8 mouse cellular contexts compared by ENCODE assay signal in the genomic region with DNA sequence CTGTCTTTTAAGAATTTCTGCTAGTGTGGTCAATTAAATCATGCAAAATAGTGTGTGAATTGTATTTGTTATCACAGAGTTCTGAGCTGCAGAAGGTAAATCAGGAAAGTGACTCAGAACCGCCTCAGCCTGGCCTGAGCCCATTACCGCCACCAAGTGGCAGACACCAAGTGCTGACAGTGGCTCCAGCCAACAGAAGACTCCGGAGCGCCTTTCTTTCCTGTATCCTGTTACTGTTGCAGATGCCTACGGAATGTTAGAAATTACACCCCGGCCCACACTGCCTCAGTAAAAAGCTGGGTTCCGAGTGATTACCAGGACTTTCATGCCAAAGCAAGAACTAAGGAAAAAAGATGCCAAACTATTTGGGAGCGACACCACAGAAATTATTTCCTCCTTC. TPM values are rescaled to one million over a fixed set of nuclear protein-coding genes. Genes with fewer than 3 reads are reported as not detected.
DNase-seq lines count a peak whose midpoint lies in the region; ATAC-seq and TF ChIP-seq lines count a peak whose summit lies in the region.

No protein-coding gene starts in this region.

- H3K79me3 ChIP-seq in C2C12 (ENCODE audit: low read depth), result no peaks in the 10 kb centered on the region

- peak; percentile 84 for DNase-seq in brain, embryonic 14.5 days (ENCODE audit: low read depth)
- DNase-seq in forebrain, embryonic 11.5 days (ENCODE audit: low spot score), result peak; percentile 77
- peak; percentile 80 for DNase-seq in limb, embryonic 14.5 days (ENCODE audit: low spot score)
- DNase-seq in natural killer cell, adult 2 months (ENCODE audit: low spot score in 2 of 2), result peak; percentile 16 to 50

- H3K4me3 ChIP-seq in C2C12 (ENCODE audit: insufficient read depth, poor library complexity, severe bottlenecking), result no peak overlapping the region
- H3K4me3 ChIP-seq in forebrain, embryonic 11.5 days (ENCODE audit: low read depth, low read length), result no peak overlapping the region
- no peak overlapping the region for H3K4me3 ChIP-seq in heart, embryonic 14.5 days (ENCODE audit: control insufficient read depth in 1 of 2, insufficient read depth in 1 of 2, low read depth in 1 of 2, low read length in 2 of 2)
- peak overlapping the region; percentile 20 for H3K4me3 ChIP-seq in kidney, embryonic 16.5 days (ENCODE audit: low read length)
- H3K4me3 ChIP-seq in limb, embryonic 14.5 days (replicated peaks; ENCODE audit: low read length), result 0 out of 2 replicates have a peak overlapping the region, but pooled peaks have one; percentile 1
- H3K4me3 ChIP-seq in stomach, embryonic 15.5 days (replicated peaks), result no peak overlapping the region

- TF ChIP-seq CTCF in C2C12 (IDR thresholded peaks at IDR 0.05; ENCODE audit: control insufficient read depth, insufficient read depth, insufficient read length), result peak; percentile 83
- TF ChIP-seq CTCF in brain, embryonic 14.5 days (IDR thresholded peaks at IDR 0.05; ENCODE audit: borderline replicate concordance, extremely low read depth, insufficient read depth, insufficient read length), result peak; percentile 95

- no peaks in the 10 kb centered on the region for H3K36me3 ChIP-seq in C2C12 (ENCODE audit: control insufficient read depth, insufficient read depth)
- no peaks in the 10 kb centered on the region for H3K36me3 ChIP-seq in forebrain, embryonic 11.5 days (ENCODE audit: control insufficient read depth, insufficient read depth, low read length)
- H3K36me3 ChIP-seq in heart, embryonic 14.5 days (ENCODE audit: control insufficient read depth, insufficient read depth, low read length), result no peaks in the 10 kb centered on the region
- no peaks in the 10 kb centered on the region for H3K36me3 ChIP-seq in kidney, embryonic 16.5 days (ENCODE audit: insufficient read depth, low read length)
- H3K36me3 ChIP-seq in limb, embryonic 14.5 days (ENCODE audit: control insufficient read depth, insufficient read depth, low read length), result no peaks in the 10 kb centered on the region
- no peaks in the 10 kb centered on the region for H3K36me3 ChIP-seq in stomach, embryonic 15.5 days

- H3K4me2 ChIP-seq in forebrain, embryonic 11.5 days (ENCODE audit: low read depth, low read length, severe bottlenecking), result no peak overlapping the region
- peak overlapping the region; percentile 36 for H3K4me2 ChIP-seq in heart, embryonic 14.5 days (ENCODE audit: low read length)
- H3K4me2 ChIP-seq in kidney, embryonic 16.5 days (replicated peaks; ENCODE audit: low read depth, low read length), result peak overlapping the region; percentile 42
- peak overlapping the region; percentile 32 for H3K4me2 ChIP-seq in limb, embryonic 14.5 days (replicated peaks; ENCODE audit: low read depth, low read length, severe bottlenecking)
- peak overlapping the region; percentile 40 for H3K4me2 ChIP-seq in stomach, embryonic 15.5 days

- H3K27me3 ChIP-seq in C2C12 (ENCODE audit: control insufficient read depth, insufficient read depth, insufficient read length), result no peaks in the 10 kb centered on the region
- no peaks in the 10 kb centered on the region for H3K27me3 ChIP-seq in forebrain, embryonic 11.5 days (ENCODE audit: control insufficient read depth, insufficient read depth, low read length)
- no peaks in the 10 kb centered on the region for H3K27me3 ChIP-seq in heart, embryonic 14.5 days (ENCODE audit: control insufficient read depth, insufficient read depth, low read length)
- no peaks in the 10 kb centered on the region for H3K27me3 ChIP-seq in kidney, embryonic 16.5 days (ENCODE audit: insufficient read depth, low read length)
- no peaks in the 10 kb centered on the region for H3K27me3 ChIP-seq in limb, embryonic 14.5 days (ENCODE audit: control insufficient read depth, insufficient read depth, low read length)
- no peaks in the 10 kb centered on the region for H3K27me3 ChIP-seq in stomach, embryonic 15.5 days (replicated peaks)

- ATAC-seq in forebrain, embryonic 11.5 days (replicated peaks; ENCODE audit: low FRiP score), result peak; percentile 85
- peak; percentile 39; the same call in 1 of the 2 replicates for ATAC-seq in heart, embryonic 14.5 days (ENCODE audit: insufficient number of reproducible peaks, insufficient read depth, low FRiP score, low read depth)
- ATAC-seq in kidney, embryonic 16.5 days (ENCODE audit: low FRiP score, low TSS enrichment), result peak; percentile 89
- ATAC-seq in limb, embryonic 14.5 days (ENCODE audit: low FRiP score, low read depth), result peak; percentile 91
- peak; percentile 72 for ATAC-seq in stomach, embryonic 15.5 days (ENCODE audit: insufficient read depth, low FRiP score, low read depth)

- no peak for TF ChIP-seq POLR2A in brain, embryonic 14.5 days (IDR thresholded peaks at IDR 0.05; ENCODE audit: borderline replicate concordance, extremely low read depth, insufficient read depth, insufficient read length, poor library complexity, severe bottlenecking)
- TF ChIP-seq POLR2A in limb, embryonic 14.5 days (IDR thresholded peaks at IDR 0.05; ENCODE audit: borderline replicate concordance, extremely low read depth, insufficient read depth, insufficient read length), result no peak

- H3K9me3 ChIP-seq in forebrain, embryonic 11.5 days (ENCODE audit: control insufficient read depth, low read length), result no peaks in the 10 kb centered on the region
- H3K9me3 ChIP-seq in heart, embryonic 14.5 days (ENCODE audit: control insufficient read depth, low read length), result no peaks in the 10 kb centered on the region
- no peaks in the 10 kb centered on the region for H3K9me3 ChIP-seq in kidney, embryonic 16.5 days (ENCODE audit: low read length)
- H3K9me3 ChIP-seq in limb, embryonic 14.5 days (ENCODE audit: control insufficient read depth, low read length), result no peaks in the 10 kb centered on the region
- no peaks in the 10 kb centered on the region for H3K9me3 ChIP-seq in stomach, embryonic 15.5 days

- H3K27ac ChIP-seq in forebrain, embryonic 11.5 days (ENCODE audit: low read depth, low read length), result no peak overlapping the region
- no peak overlapping the region for H3K27ac ChIP-seq in heart, embryonic 14.5 days (replicated peaks in 1 of 2; ENCODE audit: control insufficient read depth in 1 of 2, insufficient read depth in 1 of 2, low read depth in 2 of 2, low read length in 2 of 2)
- H3K27ac ChIP-seq in kidney, embryonic 16.5 days (ENCODE audit: low read length), result peak overlapping the region; percentile 83
- H3K27ac ChIP-seq in limb, embryonic 14.5 days (replicated peaks; ENCODE audit: low read depth, low read length), result peak overlapping the region; percentile 61; the same call in 1 of the 2 replicates
- peak overlapping the region; percentile 78; the same call in 1 of the 2 replicates for H3K27ac ChIP-seq in stomach, embryonic 15.5 days

- 16% methylated on average over 8 of the region's 8 CpGs for WGBS in forebrain, embryonic 11.5 days
- 8% methylated on average over 8 of the region's 8 CpGs for WGBS in heart, embryonic 14.5 days
- WGBS in kidney, embryonic 16.5 days, result 6% methylated on average over 8 of the region's 8 CpGs
- WGBS in limb, embryonic 14.5 days, result 6% methylated on average over 8 of the region's 8 CpGs
- 5% methylated on average over 8 of the region's 8 CpGs for WGBS in stomach, embryonic 15.5 days

- no peaks in the 10 kb centered on the region for H3K79me2 ChIP-seq in C2C12 (ENCODE audit: control insufficient read depth, insufficient read depth)

- no peak overlapping the region for H3ac ChIP-seq in C2C12 (ENCODE audit: control insufficient read depth, insufficient read length, low read depth)

- H3K4me1 ChIP-seq in forebrain, embryonic 11.5 days (replicated peaks; ENCODE audit: control insufficient read depth, insufficient read depth, low read length), result no peaks in the 10 kb centered on the region
- no peaks in the 10 kb centered on the region for H3K4me1 ChIP-seq in heart, embryonic 14.5 days (ENCODE audit: control insufficient read depth in 2 of 2, insufficient read depth in 2 of 2, low read length in 2 of 2)
- peaks cover 8% of the 10 kb centered on the region for H3K4me1 ChIP-seq in kidney, embryonic 16.5 days (ENCODE audit: insufficient read depth, low read length)
- H3K4me1 ChIP-seq in limb, embryonic 14.5 days (ENCODE audit: control insufficient read depth, insufficient read depth, low read length), result 0 out of 2 replicates have a peak, but pooled peaks cover 3% of the 10 kb centered on the region
- no peaks in the 10 kb centered on the region for H3K4me1 ChIP-seq in stomach, embryonic 15.5 days

- H3K9ac ChIP-seq in forebrain, embryonic 11.5 days (ENCODE audit: low read length), result no peak overlapping the region
- H3K9ac ChIP-seq in heart, embryonic 14.5 days (ENCODE audit: low read length), result peak overlapping the region; percentile 17; the same call in 1 of the 2 replicates
- peak overlapping the region; percentile 48 for H3K9ac ChIP-seq in kidney, embryonic 16.5 days (replicated peaks; ENCODE audit: low read length)
- no peak overlapping the region for H3K9ac ChIP-seq in limb, embryonic 14.5 days (ENCODE audit: low read depth, low read length, severe bottlenecking)
- no peak overlapping the region for H3K9ac ChIP-seq in stomach, embryonic 15.5 days

TF ChIP-seq in C2C12, 6 proteins besides CTCF, POLR2A, EP300 and RAD21:
- peak; percentile 14 for TF ChIP-seq FOSL1 (IDR thresholded peaks at IDR 0.05; ENCODE audit: insufficient read depth, low read length, poor library complexity, severe bottlenecking)
- TF ChIP-seq CEBPB (IDR thresholded peaks at IDR 0.05; ENCODE audit: low read depth), result no peak

RNA-seq across cellular contexts. Expression of a gene that starts 23.9 kb away (rescaled TPM):
- polyA plus RNA-seq in C2C12 (2012; fragmentation: generic; extraction: Trizol), result not detected
- polyA plus RNA-seq in brain, embryonic 14.5 days (2012; rRNA removed), result 1.3 and 1.6 TPM in 2 replicates
- 0.60 and 0.83 TPM in 2 replicates for polyA plus RNA-seq in forebrain, embryonic 11.5 days (2014; fragmentation: Nextera tagmentation; extraction: Ambion mirVana)
- polyA plus RNA-seq in heart, embryonic 14.5 days (2014; fragmentation: Nextera tagmentation; extraction: Ambion mirVana), result 0.12 TPM in 1 of 2 replicates, not detected in the other
- 1.9 and 2.2 TPM in 2 replicates for polyA plus RNA-seq in kidney, embryonic 16.5 days (2015; fragmentation: Nextera tagmentation; extraction: Ambion mirVana)
- polyA plus RNA-seq in limb, embryonic 14.5 days (2012; rRNA removed), result 0.31 and 0.36 TPM in 2 replicates
- 0.18 and 0.29 TPM in 2 replicates for polyA plus RNA-seq in limb, embryonic 14.5 days (2014; fragmentation: Nextera tagmentation; extraction: Ambion mirVana)
- polyA plus RNA-seq in stomach, embryonic 15.5 days (2015; fragmentation: Nextera tagmentation; extraction: Ambion mirVana), result 0.51 and 0.81 TPM in 2 replicates

Comparison
In these comparisons a context has a peak if more than half of its experiments do, and no peak if none do; other contexts are left out.
1. H3K4me3 ChIP-seq: peak in kidney, embryonic 16.5 days (single experiment) and limb, embryonic 14.5 days (single experiment); none in C2C12 (single experiment), forebrain, embryonic 11.5 days (single experiment), heart, embryonic 14.5 days (0 of 2) and stomach, embryonic 15.5 days (single experiment).
2. DNase-seq: peak in every context shown above with its lines; median percentile 84 in brain, embryonic 14.5 days; 80 in limb, embryonic 14.5 days; 77 in forebrain, embryonic 11.5 days; 33 in natural killer cell, adult 2 months.
3. ATAC-seq: peak in every context shown above with its lines; median percentile 91 in limb, embryonic 14.5 days; 89 in kidney, embryonic 16.5 days; 85 in forebrain, embryonic 11.5 days; 72 in stomach, embryonic 15.5 days; 39 in heart, embryonic 14.5 days.
4. H3K27ac ChIP-seq: peak in kidney, embryonic 16.5 days (single experiment), limb, embryonic 14.5 days (single experiment) and stomach, embryonic 15.5 days (single experiment); none in forebrain, embryonic 11.5 days (single experiment) and heart, embryonic 14.5 days (0 of 2).
5. H3K9ac ChIP-seq: peak in heart, embryonic 14.5 days (single experiment) and kidney, embryonic 16.5 days (single experiment); none in forebrain, embryonic 11.5 days (single experiment), limb, embryonic 14.5 days (single experiment) and stomach, embryonic 15.5 days (single experiment).